26 mouse cellular contexts compared by ENCODE assay signal in genomic region chr6:131308031-131308430, GRCm38 (mm10). TPM values are rescaled to one million over a fixed set of nuclear protein-coding genes. Genes with fewer than 3 reads are reported as not detected.
DNase-seq lines count a peak whose midpoint lies in the region; ATAC-seq and TF ChIP-seq lines count a peak whose summit lies in the region.
"Had no signal": no experiment of that assay in that cellular context is flagged by ENCODE, and none has a peak within 500 bp of the region (broad histone marks: within the 10 kb centered on the region; RNA-seq: fewer than 3 reads in every experiment).

No protein-coding gene starts in this region.

- H3K36me3 ChIP-seq in thymus, adult 2 months (ENCODE audit: control insufficient read depth, insufficient read depth, low read length) = no peaks in the 10 kb centered on the region
- H3K36me3 ChIP-seq: embryonic facial prominence, embryonic 12.5 days; embryonic facial prominence, embryonic 15.5 days; heart, embryonic 12.5 days; heart, embryonic 15.5 days; hindbrain, embryonic 12.5 days; hindbrain, embryonic 15.5 days had no signal

- no peak overlapping the region for H3K4me3 ChIP-seq in thymus, adult 2 months (ENCODE audit: control insufficient read depth, insufficient read depth, low read length)
- H3K4me3 ChIP-seq: embryonic facial prominence, embryonic 12.5 days; embryonic facial prominence, embryonic 15.5 days; gastrocnemius, adult 2 months; heart, embryonic 12.5 days; heart, embryonic 15.5 days; hindbrain, embryonic 12.5 days; hindbrain, embryonic 15.5 days had no signal

- WGBS in thymus, adult 2 months = 5% methylated on average over 3 of the region's 3 CpGs

- no peak for TF ChIP-seq CTCF in thymus, adult 2 months (IDR thresholded peaks at IDR 0.05; ENCODE audit: borderline replicate concordance, control insufficient read depth, extremely low read depth, insufficient read depth, low read length, poor library complexity)

- no peaks in the 10 kb centered on the region for H3K4me1 ChIP-seq in thymus, adult 2 months (replicated peaks; ENCODE audit: control insufficient read depth, insufficient read depth, low read length)
- H3K4me1 ChIP-seq: embryonic facial prominence, embryonic 12.5 days; embryonic facial prominence, embryonic 15.5 days; heart, embryonic 12.5 days; heart, embryonic 15.5 days; hindbrain, embryonic 12.5 days; hindbrain, embryonic 15.5 days had no signal

- H3K27me3 ChIP-seq in thymus, adult 2 months (ENCODE audit: control insufficient read depth, insufficient read depth, low read length) = no peaks in the 10 kb centered on the region
- H3K27me3 ChIP-seq: embryonic facial prominence, embryonic 12.5 days; embryonic facial prominence, embryonic 15.5 days; heart, embryonic 12.5 days; heart, embryonic 15.5 days; hindbrain, embryonic 12.5 days; hindbrain, embryonic 15.5 days had no signal

- peak; percentile 4 for DNase-seq in thymus, postnatal 0 days (ENCODE audit: low spot score)
- DNase-seq in thymus, adult 2 months = no peak
- no peak for DNase-seq in left cerebral cortex, adult 11 months (ENCODE audit: low spot score)
- DNase-seq in lung, postnatal 10 days = no peak
- no peak for DNase-seq in adrenal gland, adult 2 months
- DNase-seq: adrenal gland, postnatal 10 days; adrenal gland, postnatal 36 days; cerebellum, adult 18-20 months; cerebellum, adult 9-10 months; cerebellum, postnatal 14 days; forebrain, postnatal 0 days; gastrocnemius, adult 2 months; gastrocnemius, postnatal 14 days; heart, adult 18-20 months; heart, postnatal 10 days; heart, postnatal 4 days had no signal

- H3K27ac ChIP-seq in thymus, adult 2 months (ENCODE audit: control insufficient read depth, insufficient read depth, low read length) = no peak overlapping the region
- H3K27ac ChIP-seq: embryonic facial prominence, embryonic 12.5 days; embryonic facial prominence, embryonic 15.5 days; gastrocnemius, adult 2 months; heart, embryonic 15.5 days; hindbrain, embryonic 12.5 days; hindbrain, embryonic 15.5 days had no signal

- no peak for TF ChIP-seq POLR2A in thymus, adult 2 months (IDR thresholded peaks at IDR 0.05; ENCODE audit: control insufficient read depth, extremely low read depth, insufficient read depth, low read length, poor library complexity)

- ATAC-seq in granulocyte monocyte progenitor cell, adult 5-6 weeks (replicated peaks; ENCODE audit: poor library complexity, severe bottlenecking) = peak; percentile 75
- peak; percentile 86 for ATAC-seq in megakaryocyte progenitor cell, adult 5-6 weeks (replicated peaks; ENCODE audit: poor library complexity)
- ATAC-seq: activated CD4-positive, CD25-positive, alpha-beta regulatory T cell, adult 4 months; forebrain, embryonic 14.5 days; forebrain, postnatal 0 days had no signal

RNA-seq across cellular contexts. Expression of gene Magohb, which starts 15.0 kb away (rescaled TPM):
- 66.5 and 68.5 TPM in 2 replicates for polyA plus RNA-seq in thymus, postnatal 0 days (2015; fragmentation: Nextera tagmentation; extraction: Ambion mirVana)
- 1.6 and 2.1 TPM in 2 replicates for polyA plus RNA-seq in thymus, adult 2 months (2012; rRNA removed)
- total RNA-seq in granulocyte monocyte progenitor cell, adult 5-6 weeks (2014; fragmentation: Nextera tagmentation) = 41.2 and 78.1 TPM in 2 replicates
- total RNA-seq in granulocyte monocyte progenitor cell, adult 5-6 weeks (2017) = 38.8 and 64.4 TPM in 2 replicates
- total RNA-seq in megakaryocyte progenitor cell, adult 5-6 weeks (2015) = 47.2 and 52.3 TPM in 2 replicates
- 43.9 and 51.9 TPM in 2 replicates for total RNA-seq in megakaryocyte progenitor cell, adult 5-6 weeks (2017)
- total RNA-seq in adrenal gland, adult 2 months (2021) = 1 to 10 TPM; 8.1 to 9.2 TPM
- polyA plus RNA-seq in adrenal gland, adult 2 months (2012; rRNA removed) = not detected in 2 replicates

RNA-seq across cellular contexts. Expression of gene Styk1, which starts 45.4 kb away (rescaled TPM):
- polyA plus RNA-seq in thymus, postnatal 0 days (2015; fragmentation: Nextera tagmentation; extraction: Ambion mirVana) = 0.14 and 0.32 TPM in 2 replicates
- polyA plus RNA-seq in thymus, adult 2 months (2012; rRNA removed) = 0.86 and 1.0 TPM in 2 replicates
- 0.81 TPM in 1 of 2 replicates, not detected in the other for total RNA-seq in granulocyte monocyte progenitor cell, adult 5-6 weeks (2014; fragmentation: Nextera tagmentation)
- total RNA-seq in granulocyte monocyte progenitor cell, adult 5-6 weeks (2017) = 0.04 TPM in 1 of 2 replicates, not detected in the other
- 0.24 and 0.32 TPM in 2 replicates for total RNA-seq in megakaryocyte progenitor cell, adult 5-6 weeks (2015)
- 0.08 and 0.17 TPM in 2 replicates for total RNA-seq in megakaryocyte progenitor cell, adult 5-6 weeks (2017)
- total RNA-seq in adrenal gland, adult 2 months (2021) = under 1 TPM; 0.12 to 0.52 TPM
- 0.17 TPM in 1 of 2 replicates, not detected in the other for polyA plus RNA-seq in adrenal gland, adult 2 months (2012; rRNA removed)
- polyA plus RNA-seq: activated CD4-positive, CD25-positive, alpha-beta regulatory T cell, adult 4 months had no signal
